Mouse (Mus musculus): ENCODE measurements at regions not wholly inside any gene's neighbourhood (a gene's known extent, or its start where the extent isn't known, plus 50 kb on each side); places are given as distances from the start of the nearest gene placed in this dataset.

DNA sequence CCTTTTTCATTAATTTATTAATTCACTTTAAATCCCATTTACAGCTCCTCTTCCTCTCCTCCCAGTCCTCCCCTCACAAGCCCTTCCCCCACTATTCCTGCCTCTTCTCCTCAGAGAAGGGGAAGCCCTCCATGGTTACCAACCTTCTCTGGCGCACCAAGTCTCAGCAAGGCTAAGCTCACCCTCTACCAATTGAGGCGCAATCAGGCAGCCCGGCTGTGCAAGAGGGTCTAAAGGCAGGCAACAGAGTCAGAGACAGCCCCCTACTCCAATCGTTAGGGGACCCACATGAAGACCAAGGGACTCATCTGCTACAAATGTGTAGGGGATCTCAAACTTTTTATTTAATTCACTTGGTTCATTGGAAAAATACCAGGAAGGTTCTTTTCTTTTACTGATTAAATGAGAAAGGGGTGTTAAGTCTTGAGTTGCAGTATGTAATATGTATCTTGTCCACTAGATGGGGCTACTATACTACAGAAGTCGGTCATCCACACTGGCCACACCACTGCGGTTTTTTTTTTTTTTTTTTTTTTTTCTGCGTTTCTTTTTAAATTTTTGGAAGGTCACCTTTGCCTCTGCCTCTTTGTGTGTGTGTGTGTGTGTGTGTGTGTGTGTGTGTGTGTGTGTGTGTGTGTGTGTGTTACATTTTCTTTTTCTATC is 1411.4 kb downstream of the Slc22a22 start:
- TF ChIP-seq EP300 (optimal IDR thresholded peaks at IDR 0.05), result no peak
- peak; percentile 76 for TF ChIP-seq CTCF (IDR thresholded peaks at IDR 0.05; ENCODE audit: low read depth)

DNA sequence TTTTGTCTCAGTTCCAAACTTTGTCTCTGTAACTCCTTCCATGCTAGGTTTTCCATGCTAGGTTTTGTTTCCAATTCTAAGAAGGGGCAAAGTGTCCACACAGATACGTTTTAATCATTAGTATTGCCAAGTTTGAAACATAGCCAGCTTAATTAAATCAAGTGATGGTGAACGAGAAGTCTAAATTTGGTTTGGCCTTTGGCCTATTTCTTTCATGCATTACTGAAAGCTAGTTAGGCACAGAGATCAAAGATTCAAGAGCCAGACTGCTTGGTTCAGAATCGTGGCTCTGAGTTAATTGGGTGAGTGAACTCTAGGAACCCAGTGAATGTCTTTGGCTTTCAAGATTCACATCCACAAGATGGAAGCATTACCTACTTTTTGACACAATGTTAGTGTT is 1414.8 kb downstream of the Slc22a22 start:
- Histone ChIP-seq H3K9me3 (ENCODE audit: control insufficient read depth, low read length) (no peaks in the 10 kb centered on the region), H3K9ac (ENCODE audit: low read length) (no peak overlapping the region), H3K4me3 (ENCODE audit: low read depth, low read length) (no peak overlapping the region), H3K4me1 (replicated peaks; ENCODE audit: control insufficient read depth, insufficient read depth) (no peaks in the 10 kb centered on the region), H3K4me2 (replicated peaks; ENCODE audit: low read depth) (no peak overlapping the region), H3K36me3 (ENCODE audit: control insufficient read depth, insufficient read depth, low read length) (no peaks in the 10 kb centered on the region), H3K27ac (replicated peaks) (no peak overlapping the region), H3K27me3 (ENCODE audit: control insufficient read depth, insufficient read depth, low read length) (no peaks in the 10 kb centered on the region)
- ATAC-seq (ENCODE audit: low FRiP score, low TSS enrichment), result no peak
- TF ChIP-seq EP300 (optimal IDR thresholded peaks at IDR 0.05) (no peak), CTCF (IDR thresholded peaks at IDR 0.05; ENCODE audit: low read depth) (no peak)
- no peak for DNase-seq (ENCODE audit: low spot score)
- 76% methylated on average over 3 of the region's 3 CpGs for WGBS

More for the DNA sequence above, 1411.4 kb downstream of the Slc22a22 start:
- Histone ChIP-seq H3K9ac (ENCODE audit: low read length) (no peak overlapping the region), H3K4me1 (replicated peaks; ENCODE audit: control insufficient read depth, insufficient read depth) (no peaks in the 10 kb centered on the region), H3K4me2 (replicated peaks; ENCODE audit: low read depth) (no peak overlapping the region), H3K27ac (replicated peaks) (no peak overlapping the region), H3K4me3 (ENCODE audit: low read depth, low read length) (no peak overlapping the region), H3K27me3 (ENCODE audit: control insufficient read depth, insufficient read depth, low read length) (no peaks in the 10 kb centered on the region), H3K9me3 (ENCODE audit: control insufficient read depth, low read length) (no peaks in the 10 kb centered on the region), H3K36me3 (ENCODE audit: control insufficient read depth, insufficient read depth, low read length) (no peaks in the 10 kb centered on the region)
- WGBS, result 36% methylated on average over 7 of the region's 7 CpGs
- DNase-seq (ENCODE audit: low spot score), result no peak
- peak; percentile 64; the same call in 1 of the 2 replicates for ATAC-seq (ENCODE audit: low FRiP score, low TSS enrichment)

- no peak for DNase-seq (ENCODE audit: low spot score)
- H3K9me3 ChIP-seq (ENCODE audit: control insufficient read depth, low read length), result no peaks in the 10 kb centered on the region
- H3K36me3 ChIP-seq (ENCODE audit: control insufficient read depth, insufficient read depth, low read length), result no peaks in the 10 kb centered on the region
- no peak for ATAC-seq (ENCODE audit: low FRiP score, low TSS enrichment)
- 54% methylated on average over 4 of the region's 4 CpGs for WGBS
- H3K4me2 ChIP-seq (replicated peaks; ENCODE audit: low read depth), result no peak overlapping the region
- H3K27me3 ChIP-seq (ENCODE audit: control insufficient read depth, insufficient read depth, low read length), result no peaks in the 10 kb centered on the region
- H3K27ac ChIP-seq (replicated peaks), result no peak overlapping the region
- no peak overlapping the region for H3K9ac ChIP-seq (ENCODE audit: low read length)
- TF ChIP-seq EP300 (optimal IDR thresholded peaks at IDR 0.05), result no peak
- no peak for TF ChIP-seq CTCF (IDR thresholded peaks at IDR 0.05; ENCODE audit: low read depth)
- no peaks in the 10 kb centered on the region for H3K4me1 ChIP-seq (replicated peaks; ENCODE audit: control insufficient read depth, insufficient read depth)
- no peak overlapping the region for H3K4me3 ChIP-seq (ENCODE audit: low read depth, low read length)
Measured at GRCm38 (mm10) chr15:56061326-56061725, 1416.1 kb downstream of the Slc22a22 start.

- Histone ChIP-seq H3K36me3 (ENCODE audit: control insufficient read depth, insufficient read depth, low read length) (no peaks in the 10 kb centered on the region), H3K4me2 (replicated peaks; ENCODE audit: low read depth) (no peak overlapping the region), H3K27ac (replicated peaks) (no peak overlapping the region), H3K9me3 (ENCODE audit: control insufficient read depth, low read length) (no peaks in the 10 kb centered on the region), H3K9ac (ENCODE audit: low read length) (no peak overlapping the region), H3K4me3 (ENCODE audit: low read depth, low read length) (no peak overlapping the region), H3K4me1 (replicated peaks; ENCODE audit: control insufficient read depth, insufficient read depth) (no peaks in the 10 kb centered on the region), H3K27me3 (ENCODE audit: control insufficient read depth, insufficient read depth, low read length) (no peaks in the 10 kb centered on the region)
- ATAC-seq (ENCODE audit: low FRiP score, low TSS enrichment) (no peak), DNase-seq (ENCODE audit: low spot score) (no peak)
- 52% methylated on average over 7 of the region's 7 CpGs for WGBS
- TF ChIP-seq CTCF (IDR thresholded peaks at IDR 0.05; ENCODE audit: low read depth), result no peak
- TF ChIP-seq EP300 (optimal IDR thresholded peaks at IDR 0.05), result no peak
Measured at GRCm38 (mm10) chr15:56050716-56051115, 1426.7 kb downstream of the Slc22a22 start.

DNA sequence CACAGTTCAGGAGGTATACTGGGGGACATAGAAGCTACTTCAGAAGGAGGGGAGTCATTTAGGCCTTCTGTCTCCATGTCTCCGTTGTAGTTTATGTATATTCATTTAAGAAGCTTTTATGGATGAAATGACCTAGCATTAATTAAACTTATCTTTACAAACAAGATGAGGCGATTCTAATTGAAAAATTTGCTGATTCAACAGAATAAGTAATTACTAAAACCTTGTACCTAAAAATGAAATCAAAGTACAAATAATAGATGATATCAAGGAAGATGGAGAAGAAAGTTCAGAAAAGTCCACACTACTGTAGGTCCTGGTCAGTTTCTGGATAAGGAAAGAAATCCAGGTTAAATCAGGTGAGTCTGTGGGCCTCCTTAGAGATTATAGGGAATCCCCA is 1429.6 kb downstream of the Slc22a22 start:
- H3K4me1 ChIP-seq (replicated peaks; ENCODE audit: control insufficient read depth, insufficient read depth), result no peaks in the 10 kb centered on the region
- no peaks in the 10 kb centered on the region for H3K9me3 ChIP-seq (ENCODE audit: control insufficient read depth, low read length)
- no peak overlapping the region for H3K27ac ChIP-seq (replicated peaks)
- WGBS, result 86% methylated on average over 2 of the region's 2 CpGs
- H3K4me2 ChIP-seq (replicated peaks; ENCODE audit: low read depth), result no peak overlapping the region
- no peak overlapping the region for H3K4me3 ChIP-seq (ENCODE audit: low read depth, low read length)
- ATAC-seq (ENCODE audit: low FRiP score, low TSS enrichment) (no peak), DNase-seq (ENCODE audit: low spot score) (no peak)
- no peaks in the 10 kb centered on the region for H3K27me3 ChIP-seq (ENCODE audit: control insufficient read depth, insufficient read depth, low read length)
- H3K36me3 ChIP-seq (ENCODE audit: control insufficient read depth, insufficient read depth, low read length), result no peaks in the 10 kb centered on the region
- no peak overlapping the region for H3K9ac ChIP-seq (ENCODE audit: low read length)
- TF ChIP-seq EP300 (optimal IDR thresholded peaks at IDR 0.05) (no peak), CTCF (IDR thresholded peaks at IDR 0.05; ENCODE audit: low read depth) (no peak)

GRCm38 (mm10) chr15:56046679-56047532 is 1430.5 kb downstream of the Slc22a22 start:
- Histone ChIP-seq H3K4me2 (replicated peaks; ENCODE audit: low read depth) (peak overlapping the region; percentile 54), H3K9me3 (ENCODE audit: control insufficient read depth, low read length) (no peaks in the 10 kb centered on the region), H3K27me3 (ENCODE audit: control insufficient read depth, insufficient read depth, low read length) (no peaks in the 10 kb centered on the region), H3K9ac (ENCODE audit: low read length) (no peak overlapping the region), H3K27ac (replicated peaks) (no peak overlapping the region), H3K4me1 (replicated peaks; ENCODE audit: control insufficient read depth, insufficient read depth) (no peaks in the 10 kb centered on the region), H3K4me3 (ENCODE audit: low read depth, low read length) (peak overlapping the region; percentile 36), H3K36me3 (ENCODE audit: control insufficient read depth, insufficient read depth, low read length) (no peaks in the 10 kb centered on the region)
- peak; percentile 99 for TF ChIP-seq CTCF (IDR thresholded peaks at IDR 0.05; ENCODE audit: low read depth)
- TF ChIP-seq EP300 (optimal IDR thresholded peaks at IDR 0.05), result no peak
- ATAC-seq (ENCODE audit: low FRiP score, low TSS enrichment) (peak; percentile 73), DNase-seq (ENCODE audit: low spot score) (peak; percentile 76)
- WGBS, result 22% methylated on average over 16 of the region's 16 CpGs

Measured in stomach, postnatal 0 days (tissue).